Mouse (Mus musculus) bone marrow macrophage, adult 2 months (primary cell): ENCODE data around the gene Cavin3.

ENCODE experiments used
- CTCF ChIP-seq: IDR thresholded peaks from 2 replicates; pipeline ENCODE4 v1.5.1; 2012; ENCODE audit warnings: low read depth, mild to moderate bottlenecking, low read length, moderate library complexity
- POLR2A ChIP-seq: IDR thresholded peaks from 2 replicates; pipeline ENCODE4 v1.6.1; 2012; ENCODE audit warnings: mild to moderate bottlenecking, low read depth, low read length, borderline replicate concordance

- TF ChIP-seq CTCF (no peak), POLR2A (no peak)
These were observed 17.6 kb upstream of the Cavin3 start for GRCm38 (mm10) chr7:105499676-105500075.
